Mouse (Mus musculus) heart, postnatal 0 days (tissue): ENCODE measurements around the gene Gm45713.
A peak's percentile ranks its signal among the peaks of the same experiment; 100 is the strongest.

Experiments
- CTCF ChIP-seq: IDR thresholded peaks from 2 replicates; pipeline ENCODE4 v1.5.1; 2016; ENCODE audit warnings: antibody characterized with exemption, control low read depth, low read depth
- EP300 ChIP-seq: IDR thresholded peaks from 2 replicates; pipeline ENCODE4 v1.6.1; 2016; ENCODE audit warnings: antibody characterized with exemption, low read depth

DNA sequence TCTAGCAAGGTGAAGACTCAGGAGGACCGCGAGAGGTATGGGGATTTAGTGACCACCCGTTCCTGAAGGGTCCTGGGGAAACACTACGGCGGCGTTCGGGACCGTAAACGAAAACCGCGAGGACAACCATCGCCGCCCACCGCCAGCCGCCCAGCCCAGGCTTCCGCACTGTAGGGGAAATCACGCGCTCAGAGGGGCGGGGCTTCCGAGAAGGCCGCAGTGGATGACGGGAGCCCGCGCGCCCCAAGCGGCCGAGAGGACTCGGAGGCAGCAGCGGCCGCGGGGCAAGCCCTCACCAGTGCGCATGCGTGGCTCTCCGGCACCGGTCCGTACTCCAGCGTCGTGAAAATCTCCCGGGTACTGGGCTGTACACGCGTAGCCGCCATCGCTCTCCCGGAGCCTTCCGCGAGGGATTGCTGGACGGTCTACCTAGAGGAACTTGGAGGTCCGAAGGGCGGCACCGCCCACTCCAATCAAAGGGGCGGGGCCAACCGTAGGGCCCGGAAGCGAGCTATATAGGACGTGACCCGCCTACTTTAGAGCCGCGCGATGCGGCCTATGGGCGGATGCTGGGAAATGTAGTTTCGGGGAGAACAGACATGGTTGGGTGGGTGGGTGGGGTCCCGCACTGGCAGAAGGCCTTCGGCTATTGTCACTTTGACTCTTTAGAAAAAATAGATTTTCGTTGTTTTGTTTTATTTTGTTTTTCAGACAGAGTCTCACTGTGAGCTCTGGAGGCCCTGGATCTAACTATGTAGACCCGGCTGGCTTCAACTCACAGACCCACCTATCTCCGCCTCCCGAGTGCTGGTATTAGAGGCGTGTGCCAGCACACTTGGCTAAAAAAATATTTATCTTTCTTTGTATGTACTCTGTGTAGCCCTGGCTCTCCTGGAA is 18.3 kb upstream of the Gm45713 start, which contains the start of the genes Pih1d1 and Aldh16a1:
- TF ChIP-seq CTCF (peak; percentile 61), EP300 (0 out of 2 replicates have a peak, but pooled peaks have one; percentile 63)
